Mouse (Mus musculus) forebrain, embryonic 15.5 days (tissue): ENCODE results near the gene Pogz. TPM values are rescaled to one million over a fixed set of nuclear protein-coding genes. Genes with fewer than 3 reads are reported as not detected.

Experiments
- ATAC-seq: fragments of 200-750 bp; cut with Nextera tagmentation; replicated peaks from 2 replicates; pipeline ENCODE4 v1.8.0; 2017; ENCODE audit warnings: mild to moderate bottlenecking, moderate TSS enrichment, moderate library complexity
- H3K27ac ChIP-seq: fragments of 300-500 bp; sonication (generic); replicated peaks from 2 replicates; pipeline ENCODE4 v1.5.1; 2015; ENCODE audit warnings: mild to moderate bottlenecking, inconsistent platforms
- H3K27me3 ChIP-seq: fragments of 300-500 bp; sonication (generic); 2 replicates; pipeline ENCODE4 v1.6.1; 2015; ENCODE audit warnings: inconsistent platforms
- H3K36me3 ChIP-seq: fragments of 300-500 bp; sonication (generic); 2 replicates; pipeline ENCODE4 v1.6.1; 2015; ENCODE audit warnings: mild to moderate bottlenecking, inconsistent platforms
- H3K4me1 ChIP-seq: fragments of 300-500 bp; sonication (generic); 2 replicates; pipeline ENCODE4 v1.6.1; 2015; ENCODE audit warnings: inconsistent platforms
- H3K4me2 ChIP-seq: fragments of 300-500 bp; sonication (generic); replicated peaks from 2 replicates; pipeline ENCODE4 v1.6.1; 2015; ENCODE audit warnings: mild to moderate bottlenecking, inconsistent platforms
- H3K4me3 ChIP-seq: fragments of 300-500 bp; sonication (generic); 2 replicates; pipeline ENCODE4 v1.5.1; 2015; ENCODE audit warnings: mild to moderate bottlenecking, inconsistent platforms
- H3K9ac ChIP-seq: fragments of 300-500 bp; sonication (generic); replicated peaks from 2 replicates; pipeline ENCODE4 v1.6.1; 2015; ENCODE audit warnings: mild to moderate bottlenecking, inconsistent platforms
- H3K9me3 ChIP-seq: fragments of 300-500 bp; sonication (generic); 2 replicates; pipeline ENCODE4 v1.6.1; 2016; ENCODE audit warnings: inconsistent platforms
- WGBS: fragments of 180-500 bp; shearing (Covaris S2); methylation state at CpG from one replicate; pipeline ENCODE4 v1.1.7; 2015; ENCODE audit warnings: mixed read lengths; 5-methylcytosine and 5-hydroxymethylcytosine counted together
- polyA plus RNA-seq: library from polyadenylated mRNA; unstranded; fragments of >200 nt; fragmentation: Nextera tagmentation; extraction: Ambion mirVana; gene quantifications from 2 replicates; pipeline ENCODE4 v1.2.1, GENCODE M21; 2015

Pogz gene
- 24.7 and 26.5 TPM in 2 replicates for polyA plus RNA-seq

GRCm38 (mm10) chr3:94837183-94837890, at the start of gene Pogz:
TSS of gene Pogz (plus strand) at chr3:94837567.
- WGBS = under 1% methylated on average over 50 of the region's 57 CpGs
- peak; percentile 93 for ATAC-seq
- H3K9me3 ChIP-seq = no peaks in the 10 kb centered on the region
- H3K4me1 ChIP-seq = peaks cover 34% of the 10 kb centered on the region
- peak within 1 kb of the TSS; percentile 80 for H3K4me3 ChIP-seq
- no peaks in the 10 kb centered on the region for H3K36me3 ChIP-seq
- H3K9ac ChIP-seq = peak within 1 kb of the TSS; percentile 97
- no peaks in the 10 kb centered on the region for H3K27me3 ChIP-seq
- H3K4me2 ChIP-seq = peak within 1 kb of the TSS; percentile 84
- H3K27ac ChIP-seq = peak within 1 kb of the TSS; percentile 100

DNA sequence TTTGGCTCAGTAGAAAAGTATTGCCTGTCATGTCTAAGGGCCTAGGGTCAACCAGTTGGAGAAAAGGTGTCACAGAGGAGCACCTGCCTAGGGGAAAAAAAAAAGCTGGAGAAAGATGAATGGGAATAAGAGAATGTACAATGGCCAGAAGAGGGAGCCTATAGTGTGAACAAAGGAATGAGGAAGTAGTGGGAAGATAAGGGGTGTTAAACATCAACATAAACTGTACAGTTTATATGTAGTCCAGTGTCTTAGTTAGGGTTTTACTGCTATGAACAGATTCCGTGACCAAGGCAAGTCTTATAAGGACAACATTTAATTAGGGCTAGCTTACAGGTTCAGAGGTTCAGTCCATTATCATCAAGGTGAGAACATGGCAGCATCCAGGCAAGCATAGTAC, 48.3 kb upstream of the Pogz start:
- Histone ChIP-seq H3K27me3 (no peaks in the 10 kb centered on the region), H3K4me1 (peaks cover 20% of the 10 kb centered on the region), H3K4me3 (no peak overlapping the region), H3K9me3 (no peaks in the 10 kb centered on the region), H3K4me2 (no peak overlapping the region), H3K9ac (no peak overlapping the region), H3K27ac (no peak overlapping the region), H3K36me3 (no peaks in the 10 kb centered on the region)
- ATAC-seq = no peak
- WGBS = 91% methylated on average over 1 of the region's 1 CpGs

- Histone ChIP-seq H3K4me2 (no peak overlapping the region), H3K27ac (no peak overlapping the region), H3K9me3 (no peaks in the 10 kb centered on the region), H3K4me1 (peaks cover 20% of the 10 kb centered on the region), H3K4me3 (no peak overlapping the region), H3K27me3 (no peaks in the 10 kb centered on the region), H3K36me3 (no peaks in the 10 kb centered on the region), H3K9ac (no peak overlapping the region)
- 68% methylated on average over 2 of the region's 2 CpGs for WGBS
- no peak for ATAC-seq
Measured at GRCm38 (mm10) chr3:94789516-94789915, 47.9 kb upstream of the Pogz start.

DNA sequence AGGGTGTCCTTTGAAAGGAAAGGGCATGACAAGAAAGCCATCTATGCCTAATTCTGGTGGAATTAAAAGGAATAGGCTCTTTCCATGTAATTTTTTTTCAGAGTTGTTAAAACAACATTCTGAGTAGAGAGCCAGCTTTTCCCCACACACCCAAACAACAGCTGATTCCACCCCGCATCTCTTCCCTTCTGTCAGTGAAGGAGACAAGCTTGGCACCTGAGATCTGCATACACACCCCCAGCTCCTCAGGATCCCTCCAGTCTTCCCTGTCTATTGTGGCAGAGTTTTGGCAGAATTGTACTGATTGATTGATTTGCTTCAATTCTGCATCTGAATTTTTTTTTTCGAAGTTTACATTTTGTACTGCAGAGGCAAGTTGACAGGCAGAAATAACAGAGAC, 45.1 kb upstream of the Pogz start:
- H3K9me3 ChIP-seq = no peaks in the 10 kb centered on the region
- no peak overlapping the region for H3K4me2 ChIP-seq
- no peak for ATAC-seq
- WGBS = 82% methylated on average over 2 of the region's 2 CpGs
- no peak overlapping the region for H3K27ac ChIP-seq
- no peaks in the 10 kb centered on the region for H3K36me3 ChIP-seq
- H3K27me3 ChIP-seq = no peaks in the 10 kb centered on the region
- H3K9ac ChIP-seq = no peak overlapping the region
- H3K4me1 ChIP-seq = peaks cover 7% of the 10 kb centered on the region
- no peak overlapping the region for H3K4me3 ChIP-seq

GRCm38 (mm10) chr3:94793672-94794071, 43.7 kb upstream of the Pogz start:
- H3K4me2 ChIP-seq = no peak overlapping the region
- no peak overlapping the region for H3K9ac ChIP-seq
- H3K36me3 ChIP-seq = no peaks in the 10 kb centered on the region
- H3K27ac ChIP-seq = no peak overlapping the region
- H3K4me1 ChIP-seq = no peaks in the 10 kb centered on the region
- no peak for ATAC-seq
- no peaks in the 10 kb centered on the region for H3K9me3 ChIP-seq
- H3K27me3 ChIP-seq = no peaks in the 10 kb centered on the region
- H3K4me3 ChIP-seq = no peak overlapping the region
- 94% methylated on average over 2 of the region's 2 CpGs for WGBS

- no peak overlapping the region for H3K27ac ChIP-seq
- no peak overlapping the region for H3K9ac ChIP-seq
- WGBS = 39% methylated on average over 2 of the region's 2 CpGs
- no peak overlapping the region for H3K4me3 ChIP-seq
- no peak for ATAC-seq
- H3K4me2 ChIP-seq = no peak overlapping the region
- H3K36me3 ChIP-seq = no peaks in the 10 kb centered on the region
- no peaks in the 10 kb centered on the region for H3K4me1 ChIP-seq
- no peaks in the 10 kb centered on the region for H3K27me3 ChIP-seq
- no peaks in the 10 kb centered on the region for H3K9me3 ChIP-seq
Measured at GRCm38 (mm10) chr3:94794359-94794758, 43.0 kb upstream of the Pogz start.

DNA sequence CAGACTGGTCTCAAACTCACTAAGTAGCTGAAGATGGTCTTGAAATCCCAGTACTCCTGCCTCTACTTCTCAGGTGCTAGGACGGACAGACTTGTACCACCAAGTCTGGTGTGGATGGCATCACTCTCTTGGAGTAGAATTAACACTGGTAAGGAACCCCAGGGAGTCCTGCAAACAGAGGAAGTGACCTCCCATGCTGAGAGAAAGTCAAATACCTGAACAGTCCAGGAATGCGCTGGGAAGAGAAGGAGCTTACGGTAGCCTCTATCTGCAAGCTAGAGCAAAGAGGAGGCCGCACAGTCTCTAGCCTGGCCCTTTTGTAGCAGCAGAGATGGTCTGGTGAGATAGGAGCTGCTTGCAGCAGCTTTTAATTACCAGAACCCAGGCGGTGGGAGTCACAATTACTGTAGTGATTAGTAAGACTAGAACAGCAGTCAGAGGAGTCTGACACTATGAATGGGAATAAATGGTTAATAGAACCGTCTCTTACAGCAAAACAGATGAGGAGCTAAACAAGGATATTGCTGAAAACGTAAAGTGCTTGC, 41.7 kb upstream of the Pogz start:
- Histone ChIP-seq H3K27ac (no peak overlapping the region), H3K4me1 (no peaks in the 10 kb centered on the region), H3K4me3 (no peak overlapping the region), H3K9me3 (no peaks in the 10 kb centered on the region), H3K4me2 (no peak overlapping the region), H3K36me3 (no peaks in the 10 kb centered on the region), H3K27me3 (no peaks in the 10 kb centered on the region), H3K9ac (no peak overlapping the region)
- ATAC-seq = no peak
- WGBS = 44% methylated on average over 7 of the region's 7 CpGs

GRCm38 (mm10) chr3:94796181-94796580, 41.2 kb upstream of the Pogz start:
- Histone ChIP-seq H3K4me3 (no peak overlapping the region), H3K4me1 (no peaks in the 10 kb centered on the region), H3K9me3 (no peaks in the 10 kb centered on the region), H3K36me3 (no peaks in the 10 kb centered on the region), H3K27ac (no peak overlapping the region), H3K27me3 (no peaks in the 10 kb centered on the region), H3K4me2 (no peak overlapping the region), H3K9ac (no peak overlapping the region)
- ATAC-seq = no peak

- no peak overlapping the region for H3K4me3 ChIP-seq
- H3K4me2 ChIP-seq = peak overlapping the region; percentile 34
- no peaks in the 10 kb centered on the region for H3K9me3 ChIP-seq
- ATAC-seq = peak; percentile 55; the same call in 1 of the 2 replicates
- H3K4me1 ChIP-seq = peaks cover 11% of the 10 kb centered on the region
- no peak overlapping the region for H3K27ac ChIP-seq
- 1% methylated on average over 10 of the region's 10 CpGs for WGBS
- H3K36me3 ChIP-seq = no peaks in the 10 kb centered on the region
- no peaks in the 10 kb centered on the region for H3K27me3 ChIP-seq
- no peak overlapping the region for H3K9ac ChIP-seq
Measured at GRCm38 (mm10) chr3:94804146-94804545, 33.2 kb upstream of the Pogz start.

DNA sequence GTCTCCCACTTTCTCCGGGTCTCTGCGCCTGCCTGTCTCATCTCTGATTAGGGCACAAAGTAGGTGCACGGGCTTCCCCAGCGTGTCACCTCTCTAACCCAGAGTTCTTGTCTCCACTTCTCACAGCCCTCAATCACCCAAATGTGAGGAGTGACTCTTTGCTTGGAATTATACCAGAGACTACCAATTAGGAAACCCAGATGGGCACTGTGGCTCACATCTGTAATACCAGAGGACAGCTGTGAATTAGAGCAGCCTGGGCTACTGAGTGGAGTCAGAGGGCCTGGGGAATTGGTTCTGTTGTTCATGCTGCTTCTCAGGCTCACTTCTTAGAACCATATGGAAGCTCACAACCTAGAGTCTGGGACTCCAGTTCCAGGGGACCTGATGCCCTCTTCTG, 32.4 kb upstream of the Pogz start:
- H3K4me3 ChIP-seq = no peak overlapping the region
- no peak overlapping the region for H3K4me2 ChIP-seq
- no peak for ATAC-seq
- no peaks in the 10 kb centered on the region for H3K27me3 ChIP-seq
- H3K9me3 ChIP-seq = no peaks in the 10 kb centered on the region
- WGBS = 73% methylated on average over 4 of the region's 4 CpGs
- no peaks in the 10 kb centered on the region for H3K36me3 ChIP-seq
- H3K4me1 ChIP-seq = peaks cover 11% of the 10 kb centered on the region
- H3K27ac ChIP-seq = no peak overlapping the region
- H3K9ac ChIP-seq = no peak overlapping the region

DNA sequence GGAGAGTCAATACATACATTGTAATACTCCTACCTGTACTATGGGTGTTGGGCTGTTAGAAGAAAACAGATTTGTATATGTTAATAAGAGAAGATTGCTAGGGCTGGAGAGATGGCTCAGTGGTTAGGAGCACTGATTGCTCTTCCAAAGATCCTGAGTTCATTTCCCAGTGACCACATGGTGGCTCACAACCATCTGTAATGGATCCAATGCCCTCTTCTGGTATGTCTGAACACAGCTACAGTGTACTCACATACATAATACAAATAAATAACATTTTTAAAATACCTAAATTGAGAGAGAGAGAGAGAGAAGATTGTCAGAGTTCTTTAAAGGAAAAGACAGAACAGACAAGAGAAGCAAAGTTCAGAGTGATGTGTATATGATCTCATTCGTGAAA, 29.1 kb upstream of the Pogz start:
- Histone ChIP-seq H3K4me2 (no peak overlapping the region), H3K36me3 (no peaks in the 10 kb centered on the region), H3K4me3 (no peak overlapping the region), H3K4me1 (peaks cover 11% of the 10 kb centered on the region), H3K27ac (no peak overlapping the region), H3K27me3 (no peaks in the 10 kb centered on the region), H3K9ac (no peak overlapping the region), H3K9me3 (no peaks in the 10 kb centered on the region)
- 98% methylated on average over 1 of the region's 1 CpGs for WGBS
- ATAC-seq = no peak

- Histone ChIP-seq H3K27me3 (no peaks in the 10 kb centered on the region), H3K4me3 (no peak overlapping the region), H3K4me1 (no peaks in the 10 kb centered on the region), H3K36me3 (no peaks in the 10 kb centered on the region), H3K27ac (no peak overlapping the region), H3K9me3 (no peaks in the 10 kb centered on the region), H3K4me2 (no peak overlapping the region), H3K9ac (no peak overlapping the region)
- 27% methylated on average over 4 of the region's 4 CpGs for WGBS
- no peak for ATAC-seq
Measured at GRCm38 (mm10) chr3:94811628-94812027, 25.7 kb upstream of the Pogz start.

DNA sequence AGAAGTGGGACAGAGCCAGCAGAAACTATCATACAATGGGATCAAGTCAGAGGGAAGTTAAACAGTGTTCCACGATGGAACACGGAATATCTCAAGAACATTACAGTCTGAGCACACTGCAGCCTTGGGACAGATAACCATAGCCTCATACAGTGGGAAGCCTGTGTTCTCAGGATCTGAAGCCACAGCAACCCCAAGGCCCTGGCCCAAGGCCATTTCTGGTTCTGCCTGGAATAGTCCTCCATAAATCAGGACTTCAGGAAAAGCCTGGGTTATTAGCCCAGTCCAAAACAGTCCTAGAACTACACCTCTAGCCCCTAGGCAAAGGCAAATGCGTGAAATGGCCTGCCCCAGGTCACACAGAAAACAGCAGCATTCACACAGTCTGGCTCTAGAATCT, 23.7 kb upstream of the Pogz start:
- no peak overlapping the region for H3K4me3 ChIP-seq
- H3K36me3 ChIP-seq = no peaks in the 10 kb centered on the region
- H3K9me3 ChIP-seq = no peaks in the 10 kb centered on the region
- WGBS = 89% methylated on average over 3 of the region's 3 CpGs
- no peak overlapping the region for H3K27ac ChIP-seq
- no peak overlapping the region for H3K9ac ChIP-seq
- H3K4me1 ChIP-seq = no peaks in the 10 kb centered on the region
- H3K4me2 ChIP-seq = no peak overlapping the region
- H3K27me3 ChIP-seq = no peaks in the 10 kb centered on the region
- ATAC-seq = no peak
